Mouse (Mus musculus): Measurements from ENCODE around the gene Insl3.

DNA sequence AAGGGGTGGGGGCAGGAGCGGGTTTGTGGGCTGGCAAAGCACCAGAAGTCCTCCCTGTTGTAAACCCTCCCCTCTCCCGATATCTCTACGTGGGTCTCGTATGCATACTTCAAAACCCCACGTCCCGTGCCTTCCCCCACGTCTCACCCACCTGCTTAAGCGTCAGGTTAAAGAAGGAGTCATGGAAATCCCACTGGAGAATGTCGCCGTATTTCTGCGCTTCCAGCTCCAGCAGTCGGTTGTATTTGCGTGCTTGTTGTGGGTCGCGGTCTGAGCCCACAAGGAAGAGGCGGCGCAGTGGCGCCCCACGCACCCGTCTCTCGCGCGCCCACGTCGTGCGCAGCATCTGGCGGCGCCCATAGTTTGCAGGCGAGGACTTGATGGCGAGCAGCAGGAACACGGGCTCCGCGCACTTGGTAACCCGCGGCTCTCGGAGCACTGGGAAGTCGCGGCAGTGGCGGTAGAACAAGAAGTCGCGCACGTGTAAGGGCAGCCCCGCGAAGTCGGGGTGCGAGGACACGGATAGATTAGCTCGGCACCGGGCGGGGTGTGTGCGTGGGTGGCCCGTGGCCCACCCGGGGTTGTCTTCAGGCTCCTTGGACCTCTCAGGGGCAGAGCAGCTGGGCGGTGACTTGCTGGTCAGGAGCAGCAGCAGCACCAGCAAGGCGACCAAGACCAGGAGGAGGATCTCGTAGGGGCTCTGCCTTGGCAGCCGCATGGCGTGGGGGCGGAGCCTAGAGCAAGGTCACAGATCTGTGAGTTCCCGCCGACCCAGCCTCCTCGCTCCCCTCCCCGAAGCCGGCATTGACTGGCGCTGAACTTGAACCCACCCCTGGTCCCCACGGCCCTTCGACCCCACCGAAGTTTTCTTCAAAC lies 4.4 kb downstream of the Insl3 start:
- TF ChIP-seq CTCF (IDR thresholded peaks at IDR 0.05) (no peak), EP300 (IDR thresholded peaks at IDR 0.05) (no peak)
